Mouse (Mus musculus) embryo, embryonic 9.5 days (tissue): ENCODE measurements at regions not wholly inside any gene's neighbourhood (a gene's known extent, or its start where the extent isn't known, plus 50 kb on each side); places are given as distances from the start of the nearest gene placed in this dataset.

Experiments
- DNase-seq: peaks from one replicate; pipeline ENCODE4 v3.0.0-alpha.2; 2017; ENCODE audit errors: extremely low spot score

DNA sequence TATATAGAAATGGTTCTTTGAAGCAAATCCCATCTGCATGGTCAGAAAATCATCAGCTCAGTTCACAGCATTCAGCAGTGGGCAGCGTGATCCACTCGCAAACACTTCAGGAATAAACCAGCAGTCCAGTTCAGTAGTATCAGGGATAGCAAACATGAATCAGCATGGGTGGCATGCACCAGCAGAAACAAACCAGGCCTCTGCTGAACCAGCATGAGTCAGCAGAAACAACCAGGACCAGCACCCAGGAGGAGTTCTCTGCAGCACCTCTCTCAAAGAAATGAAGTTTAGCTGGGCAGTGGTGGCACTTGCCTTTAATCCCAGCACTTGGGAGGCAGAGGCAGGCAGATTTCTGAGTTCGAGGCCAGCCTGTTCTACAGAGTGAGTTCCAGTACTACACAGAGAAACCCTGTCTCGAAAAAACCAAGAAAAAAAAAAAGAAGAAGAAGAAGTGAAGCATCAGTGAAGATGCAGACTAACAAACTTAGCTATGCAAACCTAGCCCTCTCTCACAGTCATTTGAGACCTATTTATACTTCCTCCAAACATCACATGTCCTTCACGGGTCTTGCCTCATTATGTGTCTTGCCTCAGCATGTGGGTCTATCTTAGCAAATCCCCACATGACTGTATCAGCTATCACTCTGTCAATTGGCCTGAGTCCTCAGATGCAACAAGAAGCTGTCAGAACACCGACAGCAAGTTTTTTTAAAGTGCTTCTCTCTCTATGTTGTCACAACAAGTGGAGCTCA is 80.2 kb downstream of the Fthl17a start:
- DNase-seq: no peak

- DNase-seq: peak; percentile 2
These were observed 94.0 kb downstream of the Fthl17a start for GRCm38 (mm10) chrX:85343517-85343916.

- no peak for DNase-seq
These were observed 125.8 kb downstream of the Fthl17a start for GRCm38 (mm10) chrX:85375296-85375695.

- no peak for DNase-seq
These were observed 135.0 kb downstream of the Fthl17a start for GRCm38 (mm10) chrX:85384452-85384851.
